Mouse (Mus musculus) inflammation-experienced regulatory T-cells (primary cell): ENCODE data around the gene Ms4a18. TPM values are rescaled to one million over a fixed set of nuclear protein-coding genes. Genes with fewer than 3 reads are reported as not detected.

Experiments
- polyA plus RNA-seq, 2 experiments: library from polyadenylated mRNA; unstranded; fragments of 100-300 nt; shearing (Covaris generic); gene quantifications; one replicate each; pipeline ENCODE4 v1.2.1; 2017

The Ms4a18 gene
- polyA plus RNA-seq: under 1 TPM in 1 of 2 experiments, not detected in 1; 0.45 TPM

DNA sequence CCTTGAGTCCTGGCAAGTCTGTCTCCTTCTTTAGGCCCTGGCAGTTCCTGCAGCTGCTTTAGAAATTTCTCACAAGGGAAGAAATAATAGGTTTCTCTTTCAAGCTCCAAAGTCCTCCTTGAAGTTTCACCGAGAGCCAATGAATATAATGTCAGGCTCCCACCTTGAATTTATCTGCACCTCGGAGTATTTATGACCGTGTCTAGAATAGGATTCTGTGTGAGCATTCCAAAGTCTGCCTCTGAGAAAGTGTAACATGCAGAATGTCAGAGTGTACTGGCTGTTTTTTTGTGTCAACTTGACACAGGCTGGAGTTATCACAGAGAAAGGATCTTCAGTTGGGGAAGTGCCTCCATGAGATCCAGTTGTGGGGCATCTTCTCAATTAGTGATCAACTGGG lies at the start of gene Ms4a18:
TSS of gene Ms4a18 (minus strand) at position 141 of the 400 bp plus-strand sequence.

GRCm38 (mm10) chr19:10993150-10993549 lies 24.7 kb downstream of the Ms4a18 start, which contains the start of gene Ms4a15:
Ms4a15 (minus strand) TSS chr19:10993250.

DNA sequence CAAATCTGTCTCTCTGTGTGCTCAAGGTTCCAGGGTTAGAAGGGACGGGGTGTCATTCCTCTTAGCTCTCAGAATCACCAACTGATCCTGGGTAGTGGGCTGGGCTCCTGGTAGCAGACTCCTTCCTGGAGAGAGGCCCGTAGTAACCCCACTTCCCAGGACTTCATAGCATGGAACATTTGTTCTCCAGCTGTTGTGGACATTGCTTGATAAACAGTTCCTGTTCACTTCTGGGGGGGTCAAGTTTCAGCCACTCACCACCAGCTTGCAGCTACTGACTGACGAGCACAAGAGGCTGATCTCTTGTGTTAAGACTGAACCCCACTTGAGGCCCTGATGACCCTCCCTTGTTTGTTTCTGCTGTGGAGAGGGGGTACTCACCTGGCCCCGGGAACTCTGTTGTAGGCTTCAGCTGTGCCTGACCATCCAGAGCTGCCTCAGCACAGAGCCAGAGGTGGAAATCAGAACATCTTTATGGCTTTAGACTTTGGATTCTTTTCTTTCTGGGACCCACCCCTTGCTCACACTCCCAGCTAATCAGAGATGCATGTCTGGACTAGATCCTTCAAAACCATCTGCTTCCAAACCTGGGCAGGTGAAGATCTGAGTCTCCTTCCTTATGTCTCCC lies 43.5 kb downstream of the Ms4a18 start, which contains the start of gene Ms4a10:
TSS of gene Ms4a10 (minus strand) at position 433 of the 628 bp plus-strand sequence.

DNA sequence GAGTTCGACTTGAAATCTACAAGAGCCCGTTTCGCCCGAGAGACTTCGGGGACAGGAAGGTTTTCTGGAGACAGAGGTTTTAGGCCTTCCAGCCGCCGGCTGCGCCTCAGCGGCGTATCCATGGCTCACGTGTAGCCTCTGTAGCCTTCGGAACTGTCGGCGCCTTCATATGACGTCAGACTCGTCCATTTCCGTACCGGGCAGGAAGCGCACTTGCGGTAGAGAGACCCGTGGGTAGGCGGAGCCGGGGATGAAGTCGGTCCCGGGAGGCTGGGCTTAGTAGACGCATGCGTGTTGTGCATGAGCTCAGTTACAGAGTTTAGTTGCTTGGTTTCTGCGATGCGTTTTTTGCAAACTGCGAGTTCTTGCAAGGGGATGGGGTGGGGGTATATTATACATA lies 68.7 kb downstream of the Ms4a18 start, which contains the start of gene Ccdc86:
TSS of gene Ccdc86 (minus strand) at position 155 of the 400 bp plus-strand sequence.

Other genes with a start within 250 kb of the Ms4a18 start
- 100 to 1,000 TPM; 611 to 643 TPM for gene Cd6, start 188.0 kb downstream of the Ms4a18 start, polyA plus RNA-seq
- 1 to 10 TPM; 1.8 to 2.7 TPM for gene Slc15a3, start 178.3 kb downstream of the Ms4a18 start, polyA plus RNA-seq
- under 1 TPM; 0.72 to 0.87 TPM for gene Tmem132a, start 148.1 kb downstream of the Ms4a18 start, polyA plus RNA-seq
- gene Tmem109, start 136.0 kb downstream of the Ms4a18 start, polyA plus RNA-seq: 10 to 100 TPM; 55.1 to 72.9 TPM
- 10 to 100 TPM; 82.9 to 98.0 TPM for gene Prpf19, start 122.8 kb downstream of the Ms4a18 start, polyA plus RNA-seq
- 1 to 10 TPM in 1 of 2 experiments, not detected in 1; 2.3 TPM for gene Zp1, start 97.4 kb downstream of the Ms4a18 start, polyA plus RNA-seq
- not detected for gene Ptgdr2, start 80.9 kb downstream of the Ms4a18 start, polyA plus RNA-seq
- 10 to 100 TPM; 15.5 to 19.1 TPM for gene Ccdc86, start 68.8 kb downstream of the Ms4a18 start, polyA plus RNA-seq
- not detected for gene Ms4a10, start 43.4 kb downstream of the Ms4a18 start, polyA plus RNA-seq
- 1 to 10 TPM in 1 of 2 experiments, under 1 TPM in 1; 0.12 to 1.7 TPM for gene Ms4a15, start 24.8 kb downstream of the Ms4a18 start, polyA plus RNA-seq
- gene Ms4a8a, start 63.1 kb upstream of the Ms4a18 start, polyA plus RNA-seq: 1 to 10 TPM in 1 of 2 experiments, under 1 TPM in 1; 0.18 to 2.2 TPM
- not detected for gene 1700017D01Rik, start 112.8 kb upstream of the Ms4a18 start, polyA plus RNA-seq
- gene 1700025F22Rik, start 147.3 kb upstream of the Ms4a18 start, polyA plus RNA-seq: not detected
- not detected for gene Ms4a13, start 178.7 kb upstream of the Ms4a18 start, polyA plus RNA-seq
- under 1 TPM in 1 of 2 experiments, not detected in 1; 0.20 TPM for gene Ms4a12, start 214.4 kb upstream of the Ms4a18 start, polyA plus RNA-seq
- 10 to 100 TPM in 1 of 2 experiments, 1 to 10 TPM in 1; 4.1 to 14.7 TPM for gene Ms4a1, start 248.2 kb upstream of the Ms4a18 start, polyA plus RNA-seq